Mouse (Mus musculus) lung, postnatal 4 days (tissue): ENCODE measurements at regions not wholly inside any gene's neighbourhood (a gene's known extent, or its start where the extent isn't known, plus 50 kb on each side); places are given as distances from the start of the nearest gene placed in this dataset.

Experiments
- DNase-seq, 2 experiments: peaks; one replicate each; pipeline ENCODE4 v3.0.0; 2021

DNA sequence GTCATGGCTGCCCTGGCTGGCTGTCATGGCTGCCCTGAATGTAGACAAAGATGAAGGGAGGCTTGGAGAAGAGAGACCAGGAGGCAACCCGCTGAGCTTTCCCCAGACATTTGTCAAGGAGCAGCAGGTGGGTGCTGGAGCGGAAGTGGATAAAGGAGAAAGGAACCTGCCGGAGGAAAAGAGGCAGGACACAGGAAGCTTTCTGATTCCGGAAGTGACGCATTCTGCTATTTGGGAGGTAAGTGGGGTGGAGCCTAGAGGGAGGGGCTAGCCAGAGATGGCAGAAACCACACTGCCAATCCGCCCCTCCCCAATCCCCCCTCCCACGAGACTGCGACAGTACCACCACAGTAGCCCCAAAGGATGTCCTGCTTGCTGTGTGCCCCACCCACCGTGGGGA, 80.1 kb downstream of the Gm572 start:
- no peak for DNase-seq

DNA sequence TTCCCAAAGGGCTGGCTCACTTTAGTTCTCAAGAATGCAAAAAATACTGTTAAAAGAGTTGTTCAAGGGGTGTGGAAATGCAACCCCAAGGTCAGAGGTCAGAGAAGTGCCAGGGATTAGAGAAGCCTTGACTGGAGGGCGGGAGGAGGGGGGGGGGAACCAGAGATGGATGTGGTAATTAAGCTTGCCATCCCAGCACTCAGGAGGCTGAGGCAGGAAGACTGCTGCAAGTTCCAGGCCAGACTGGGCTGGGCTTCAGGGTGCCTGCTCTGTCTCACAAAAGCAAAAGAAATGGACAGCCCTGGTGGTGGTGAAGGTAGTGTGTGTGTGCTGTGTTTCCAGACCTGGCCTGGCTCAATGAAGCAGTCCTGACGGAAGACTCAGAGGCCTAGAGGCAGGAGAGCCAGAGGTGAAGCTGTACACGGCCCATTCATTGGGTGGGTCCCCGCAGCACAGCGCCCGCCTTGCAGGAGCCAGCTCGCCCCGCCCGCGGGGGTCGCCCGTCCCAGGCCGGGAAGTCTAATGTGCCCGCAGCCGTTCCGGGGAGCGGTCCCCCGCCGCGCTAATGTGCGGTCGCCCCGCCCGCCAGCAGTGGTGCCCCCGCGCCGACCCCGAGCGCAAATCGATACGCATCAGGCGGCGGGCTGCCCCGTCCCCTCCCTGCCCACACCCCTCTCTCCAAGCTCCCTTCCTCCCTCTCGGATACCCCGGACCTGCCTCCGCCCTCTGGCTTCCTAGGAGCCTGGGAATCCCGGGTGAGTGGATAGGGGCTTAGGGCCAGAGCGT, 80.1 kb upstream of the Casz1 start:
- DNase-seq, result no peak

DNA sequence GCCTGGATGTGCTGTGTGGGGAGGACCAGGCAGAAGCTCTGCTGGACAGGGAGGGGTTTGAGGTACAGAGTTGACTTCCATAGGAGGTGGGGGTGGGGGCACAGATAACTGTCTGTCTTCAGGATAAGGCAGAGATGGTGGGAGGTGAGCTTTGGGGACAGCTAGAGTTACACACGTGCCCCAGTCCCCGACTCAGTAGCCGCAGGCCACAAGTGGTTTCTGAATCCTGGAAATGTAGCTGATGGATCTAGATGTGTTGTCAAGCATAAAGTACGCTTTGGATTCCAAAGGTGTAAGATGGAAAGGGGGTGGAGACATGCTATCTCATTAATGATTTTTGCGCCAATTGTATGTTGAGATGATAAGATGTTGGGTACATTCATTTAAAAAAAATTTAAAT, 75.4 kb upstream of the Casz1 start:
- no peak for DNase-seq

DNA sequence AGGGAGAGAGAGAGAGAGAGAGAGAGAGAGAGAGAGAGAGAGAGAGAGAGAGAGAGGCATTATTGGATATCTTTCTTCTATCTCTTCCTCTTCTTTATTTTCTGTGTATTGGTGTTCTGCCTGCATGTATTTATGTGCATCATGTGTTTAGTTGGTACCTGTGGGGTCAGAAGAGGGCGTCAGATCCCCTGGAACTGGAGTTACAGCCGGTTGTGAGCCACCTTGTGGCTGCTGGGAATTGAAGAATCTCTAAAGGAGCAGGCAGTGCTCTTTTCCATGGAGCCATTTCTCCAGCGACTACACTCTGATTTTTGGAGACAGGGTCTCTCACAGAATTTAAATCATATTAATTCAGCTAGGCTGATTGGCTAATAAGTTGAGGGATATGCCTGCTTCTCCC, 72.6 kb upstream of the Casz1 start:
- DNase-seq, result no peak

DNA sequence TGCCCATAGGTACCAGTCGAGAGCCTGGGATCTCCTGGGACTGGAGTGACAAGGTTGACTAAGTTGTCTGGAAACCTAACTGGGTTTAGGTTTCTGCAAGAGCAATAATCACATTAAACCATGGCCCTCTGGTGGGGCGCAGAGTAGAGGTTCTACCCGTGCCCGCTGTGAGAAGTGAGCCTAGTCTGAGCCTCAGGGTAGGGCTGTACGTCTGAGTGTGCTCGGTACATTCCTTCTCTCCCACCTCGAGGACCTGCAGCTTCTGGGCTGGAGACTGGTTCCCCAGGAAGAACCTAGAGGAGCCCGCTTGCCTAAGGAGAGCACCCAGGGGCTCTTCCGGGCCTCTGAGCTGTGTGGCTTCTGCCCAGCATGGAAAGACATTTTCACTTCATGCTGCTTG, 70.2 kb upstream of the Casz1 start:
- DNase-seq, result no peak

DNA sequence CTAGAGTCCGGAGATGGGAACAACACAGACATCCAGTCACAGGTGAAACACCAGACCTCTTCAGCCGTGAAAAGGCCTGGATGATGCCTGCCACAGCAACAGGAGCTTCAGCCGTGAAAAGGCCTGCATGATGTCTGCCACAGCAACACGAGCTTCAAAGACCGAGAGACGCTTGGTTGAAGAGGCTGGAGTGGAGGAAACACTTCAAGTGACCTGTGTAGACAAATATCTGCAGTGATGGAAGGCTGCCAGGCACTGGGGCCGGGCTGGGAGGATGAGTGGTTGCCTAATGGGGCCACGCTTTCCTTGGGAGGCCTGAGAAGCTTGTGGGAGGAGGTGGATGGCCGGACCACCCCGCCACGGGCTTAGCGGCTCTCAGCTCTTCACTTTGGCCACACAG, 69.7 kb upstream of the Casz1 start:
- DNase-seq, result peak; percentile 80 to 85

DNA sequence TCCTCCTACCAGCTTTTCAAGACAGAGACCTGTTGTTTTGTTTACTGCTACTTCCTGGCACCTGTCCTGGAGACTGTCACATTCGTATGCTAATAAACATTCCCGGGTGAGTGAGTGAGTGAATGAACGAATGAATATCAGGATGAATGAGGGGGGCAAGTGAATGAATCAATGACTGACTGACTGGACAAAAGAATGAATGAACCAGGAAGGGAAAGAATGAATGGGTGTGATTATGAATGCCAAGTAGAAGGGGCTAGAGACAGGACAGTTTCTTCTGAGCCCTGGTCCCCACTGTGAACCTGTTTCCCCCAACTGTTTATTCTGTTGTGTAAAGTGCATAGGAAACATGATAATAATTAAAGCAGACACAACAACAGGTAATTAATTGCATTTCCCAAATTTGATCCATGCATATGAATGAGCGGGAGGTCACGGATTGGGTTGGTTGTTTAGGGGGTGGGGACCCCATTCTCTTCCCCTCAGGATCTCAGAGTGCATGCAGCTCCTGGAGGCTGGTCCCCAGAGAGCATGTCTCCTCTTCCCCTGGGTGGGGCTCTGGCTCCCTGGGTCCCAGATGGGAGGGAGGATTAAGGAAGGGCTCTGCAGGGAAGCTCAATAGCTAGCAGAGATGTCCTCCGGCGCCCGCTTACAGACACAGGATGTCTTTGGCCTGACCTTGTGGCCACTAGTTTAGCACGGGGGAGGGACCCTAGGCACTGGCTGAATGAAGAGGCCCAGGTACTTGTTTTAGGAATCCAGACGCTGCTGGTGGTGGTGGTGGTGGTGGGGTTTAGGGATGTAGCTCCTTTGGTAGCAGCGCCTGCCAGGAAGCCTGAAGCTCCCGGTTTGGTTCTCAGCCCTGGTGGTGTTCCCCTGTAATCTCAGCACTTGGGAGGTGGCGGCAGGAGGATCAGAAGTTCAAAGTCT, 65.4 kb upstream of the Casz1 start:
- DNase-seq, result no peak

DNA sequence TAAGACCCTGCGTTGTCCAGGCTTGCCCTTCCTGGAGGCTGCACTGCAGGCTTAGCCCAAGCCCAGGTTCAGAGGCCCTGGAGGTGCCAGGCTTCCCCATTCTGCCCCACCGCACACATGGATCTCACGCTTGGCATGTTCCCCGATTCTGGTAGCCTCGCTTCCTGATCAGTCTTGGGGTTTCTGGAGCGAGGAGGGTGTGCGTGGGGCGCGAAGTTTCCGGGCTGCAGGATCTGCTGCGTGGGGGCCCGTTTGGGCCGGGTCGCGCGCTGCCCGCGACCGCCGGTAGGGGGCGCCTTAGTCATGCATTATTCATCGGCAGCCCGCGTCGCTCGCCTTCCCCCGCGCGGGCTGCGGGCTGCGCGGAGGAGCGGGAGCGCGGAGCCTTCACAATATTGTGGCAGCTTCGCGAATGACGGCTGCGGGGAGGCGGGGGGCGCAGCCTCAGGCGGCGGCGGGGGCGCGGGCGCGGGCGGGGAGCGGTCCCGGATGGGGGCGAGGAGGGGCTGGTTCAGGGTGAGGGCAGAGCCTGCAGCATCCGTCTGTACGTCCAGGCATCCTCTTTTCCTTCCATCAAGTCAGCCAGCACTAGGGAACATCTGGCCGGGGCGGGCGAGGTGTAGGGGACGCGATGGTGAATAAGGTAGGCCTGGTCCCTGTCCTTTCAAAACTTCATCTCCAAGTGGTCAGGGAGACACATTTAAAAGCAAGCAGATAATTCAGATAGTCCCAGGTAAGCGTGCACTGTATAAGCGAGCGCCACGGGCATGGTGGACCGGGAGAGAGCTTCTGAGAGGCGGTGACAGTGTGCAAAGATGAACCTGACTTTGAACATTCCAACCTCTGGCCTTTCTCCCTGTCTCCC, 61.4 kb upstream of the Casz1 start:
- peak; percentile 67 to 80 for DNase-seq

DNA sequence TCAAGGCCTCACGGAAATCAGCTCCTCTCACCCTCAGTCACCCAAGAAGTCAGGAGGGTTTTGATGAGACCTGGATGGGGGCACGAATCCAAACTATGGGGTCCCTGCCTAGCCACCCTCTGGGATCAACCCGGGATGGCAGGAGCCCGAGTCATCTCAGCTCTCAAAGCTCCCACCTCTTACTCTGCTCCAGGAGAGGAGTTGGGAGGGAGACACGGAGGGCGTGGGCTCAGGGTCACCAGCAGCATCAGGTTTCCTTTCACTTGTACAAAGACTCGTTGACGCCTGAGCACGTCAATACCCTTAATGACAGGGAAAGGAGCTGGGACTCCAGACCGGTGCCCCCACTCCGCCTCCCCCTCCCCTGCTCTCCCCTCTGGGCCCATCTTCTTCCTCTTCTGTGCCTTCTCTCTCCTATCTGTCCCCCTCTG, 60.8 kb upstream of the Casz1 start:
- DNase-seq, result no peak

DNA sequence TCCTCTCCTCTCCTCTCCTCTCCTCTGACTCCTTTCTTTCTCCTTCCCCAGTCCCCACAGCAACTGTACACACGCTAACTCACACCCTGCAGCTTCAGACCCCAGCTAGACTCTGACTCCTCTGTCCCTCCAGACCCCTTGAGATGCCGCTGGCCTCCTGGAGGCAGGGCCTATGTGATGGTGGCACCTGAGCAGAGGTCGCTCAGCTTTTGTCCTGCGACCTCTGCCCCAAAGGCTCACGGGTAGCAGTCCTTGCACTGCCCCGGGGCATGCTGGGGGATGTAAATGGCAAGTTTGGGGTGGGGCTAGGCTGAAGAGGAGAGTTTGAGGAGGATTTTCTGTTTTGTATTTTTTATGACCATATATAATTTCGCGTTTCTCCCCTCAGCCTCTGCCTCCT, 60.2 kb upstream of the Casz1 start:
- no peak for DNase-seq

DNA sequence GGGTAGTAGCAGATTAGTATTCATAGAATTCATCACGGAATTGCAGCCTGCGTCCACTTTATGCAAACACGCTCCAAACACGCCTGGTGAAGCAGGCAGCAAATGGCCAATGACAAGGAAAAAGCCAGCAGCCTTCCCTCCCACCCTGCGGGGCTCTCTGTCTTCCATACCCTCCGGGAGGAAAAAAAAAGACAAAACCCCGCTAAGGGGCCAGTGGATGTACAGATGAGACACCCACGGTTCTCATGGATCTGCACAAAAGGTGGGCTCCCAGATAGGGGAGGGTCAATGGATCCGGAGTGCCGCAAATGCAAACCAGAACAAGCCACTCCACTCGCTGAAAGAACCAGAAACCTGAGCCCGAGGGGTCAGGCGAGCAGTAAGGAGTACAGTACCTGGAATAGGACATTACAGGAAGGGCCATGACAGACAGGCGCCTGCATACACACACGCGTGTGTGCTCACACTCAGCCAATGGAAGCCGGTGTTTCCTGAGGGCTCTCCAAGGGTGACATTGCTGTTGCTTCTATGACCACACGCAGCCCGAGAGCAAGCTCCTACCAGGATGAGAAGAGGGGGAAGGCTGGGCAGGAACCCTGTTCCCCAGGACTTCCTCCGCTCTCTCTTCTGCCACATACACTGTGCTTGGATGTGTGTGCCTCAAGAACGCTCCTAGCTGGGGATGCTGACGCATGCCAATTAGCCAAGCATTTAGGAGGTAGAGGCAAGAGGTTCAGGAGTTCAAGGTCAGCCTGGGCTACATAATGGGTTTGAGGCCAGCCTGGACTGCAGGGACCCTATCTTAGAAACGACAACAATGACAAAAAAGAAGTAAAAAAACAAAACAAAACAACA, 57.5 kb upstream of the Casz1 start:
- no peak for DNase-seq

DNA sequence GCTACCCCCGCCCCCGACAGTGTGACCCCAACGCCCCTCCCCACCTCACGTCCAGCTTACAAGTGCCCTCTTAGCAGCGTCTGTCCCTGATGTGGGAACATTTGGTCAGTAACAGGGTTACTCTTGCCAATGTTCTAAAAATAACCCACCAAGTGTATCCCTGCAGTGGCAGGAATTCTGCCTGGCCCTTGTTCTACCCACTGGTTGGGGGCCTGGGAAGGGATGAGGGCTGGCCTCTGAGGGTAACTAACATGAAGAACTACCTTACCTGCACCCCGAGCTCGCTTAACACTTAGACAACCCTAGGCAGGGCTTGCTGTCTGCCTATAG, 56.9 kb upstream of the Casz1 start:
- no peak for DNase-seq

DNA sequence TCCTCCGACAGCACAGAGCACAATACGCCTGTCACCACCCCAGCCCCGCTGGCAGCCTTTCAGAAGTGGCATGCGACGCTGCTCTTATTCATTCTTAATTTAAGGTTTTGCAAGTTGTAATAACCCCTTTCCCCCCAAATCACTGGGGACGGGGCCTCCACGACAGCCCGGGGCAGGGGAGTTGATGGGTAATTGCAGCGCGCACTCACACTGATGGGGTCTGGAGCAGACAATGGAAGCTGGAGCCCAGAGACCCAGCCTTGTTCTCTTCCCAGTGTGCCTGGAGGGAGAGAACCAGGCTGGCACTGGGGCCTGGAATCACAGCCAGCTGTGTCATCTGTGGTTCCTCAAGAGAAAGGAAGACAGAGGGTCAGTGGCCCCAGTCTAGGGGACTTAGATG, 54.2 kb upstream of the Casz1 start:
- no peak for DNase-seq

DNA sequence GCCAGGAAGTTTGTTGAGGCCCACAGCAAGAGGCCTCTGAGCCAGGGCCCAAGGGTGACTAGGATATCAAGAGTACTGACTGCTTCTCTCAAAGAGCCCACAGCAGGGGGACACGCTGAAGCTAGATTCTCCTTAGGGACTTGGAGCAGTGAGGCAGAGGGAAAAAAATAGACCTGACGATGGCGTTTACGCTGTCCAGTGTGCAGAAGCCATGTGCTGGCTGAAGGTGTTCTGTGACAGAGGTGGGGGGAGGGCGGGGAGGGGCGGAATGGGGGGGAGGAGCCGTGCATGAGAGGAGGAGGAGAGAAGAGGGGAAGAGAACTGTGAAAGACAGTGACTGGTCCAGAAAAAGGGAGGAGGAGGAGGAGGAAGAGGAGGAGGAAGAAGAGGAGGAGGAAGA, 52.6 kb upstream of the Casz1 start:
- no peak for DNase-seq

DNA sequence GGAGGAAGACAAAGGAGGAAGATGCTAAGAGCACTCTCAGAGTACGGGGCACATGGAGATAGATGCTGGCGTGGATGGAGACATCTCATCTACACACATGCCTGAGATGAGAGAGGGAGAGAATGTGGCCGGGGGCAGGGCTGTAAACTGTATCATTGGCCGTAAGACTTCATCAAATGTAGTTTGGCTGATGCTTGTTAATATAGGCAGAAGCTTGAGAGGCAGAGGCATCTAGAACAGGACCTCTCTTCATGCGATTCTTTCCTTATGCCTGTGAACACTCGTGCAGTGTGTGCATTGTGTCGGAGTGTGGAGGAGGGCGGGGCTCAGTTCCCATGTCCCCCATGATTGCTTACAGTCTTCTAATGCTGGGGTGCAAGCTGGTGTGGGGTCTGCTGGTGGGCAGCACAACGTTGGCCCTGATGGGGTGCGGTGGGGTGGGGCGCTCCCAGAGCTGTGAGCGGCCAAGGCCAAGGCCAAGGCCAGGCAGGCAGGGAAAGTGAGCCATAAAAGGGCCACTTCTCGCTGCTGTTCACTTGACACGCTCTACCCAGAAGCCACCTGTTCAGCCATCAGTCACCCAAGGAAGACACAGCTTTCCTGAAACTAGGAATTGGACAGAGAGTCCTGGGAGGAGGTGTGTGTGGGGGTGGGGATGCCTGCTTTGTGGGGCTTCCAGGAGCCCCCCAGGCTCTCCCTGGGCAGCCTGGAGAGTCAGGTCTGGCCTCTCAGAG, 51.7 kb upstream of the Casz1 start:
- no peak for DNase-seq

DNA sequence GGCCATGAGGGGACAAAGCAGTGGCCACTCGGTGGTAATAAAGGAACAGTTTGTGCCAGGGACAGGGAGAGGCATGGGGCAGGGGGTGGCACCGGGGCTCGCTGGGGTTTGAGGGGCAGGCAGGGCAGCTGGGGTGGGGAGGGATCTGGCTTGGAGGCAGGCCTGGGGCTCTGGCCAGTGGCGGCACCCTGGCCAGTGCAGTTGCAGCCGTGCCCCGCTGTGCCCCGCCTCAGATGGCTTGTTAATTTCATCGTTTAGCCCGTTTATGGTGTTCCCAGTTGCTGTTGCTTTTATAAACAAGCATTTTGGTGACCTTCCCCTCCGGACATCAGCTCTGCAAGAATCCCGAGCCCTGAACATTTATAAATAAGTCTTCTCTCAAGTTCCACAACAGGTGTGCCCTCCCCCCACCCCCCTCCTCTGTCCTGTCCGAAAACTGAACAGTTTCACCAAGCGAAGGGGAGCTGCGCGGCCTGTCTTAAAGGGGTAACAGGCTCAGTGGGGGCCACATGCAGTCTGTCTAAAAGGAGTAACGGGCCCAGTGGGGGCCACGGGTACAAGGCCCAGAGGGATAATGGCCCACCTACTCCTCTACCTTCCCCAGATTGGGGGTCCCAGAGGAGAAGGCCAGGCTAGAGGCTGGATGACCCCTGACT, 51.0 kb upstream of the Casz1 start:
- DNase-seq, result peak in 1 of 2 experiments; percentile 16

DNA sequence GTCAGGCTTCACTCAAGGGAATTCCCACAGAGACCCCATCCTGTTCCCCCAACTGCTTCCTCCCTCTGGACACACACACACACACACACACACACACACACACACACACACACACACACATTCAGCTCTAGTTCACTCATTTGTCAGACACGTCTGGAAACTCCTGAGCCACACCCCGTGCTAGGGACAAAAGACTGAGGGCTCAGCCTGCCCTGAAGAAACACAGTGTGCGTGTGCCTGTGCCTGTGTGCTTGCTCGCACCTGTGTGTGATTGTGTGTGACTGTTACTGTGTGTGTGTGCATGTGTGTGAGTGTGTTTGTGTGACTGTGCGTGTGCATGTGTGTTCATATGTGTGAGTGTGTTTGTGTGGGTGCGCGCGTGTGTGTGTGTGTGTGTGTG, 50.4 kb upstream of the Casz1 start:
- DNase-seq, result no peak
